Mouse (Mus musculus): ENCODE measurements at regions not wholly inside any gene's neighbourhood (a gene's known extent, or its start where the extent isn't known, plus 50 kb on each side); places are given as distances from the start of the nearest gene placed in this dataset.

DNA sequence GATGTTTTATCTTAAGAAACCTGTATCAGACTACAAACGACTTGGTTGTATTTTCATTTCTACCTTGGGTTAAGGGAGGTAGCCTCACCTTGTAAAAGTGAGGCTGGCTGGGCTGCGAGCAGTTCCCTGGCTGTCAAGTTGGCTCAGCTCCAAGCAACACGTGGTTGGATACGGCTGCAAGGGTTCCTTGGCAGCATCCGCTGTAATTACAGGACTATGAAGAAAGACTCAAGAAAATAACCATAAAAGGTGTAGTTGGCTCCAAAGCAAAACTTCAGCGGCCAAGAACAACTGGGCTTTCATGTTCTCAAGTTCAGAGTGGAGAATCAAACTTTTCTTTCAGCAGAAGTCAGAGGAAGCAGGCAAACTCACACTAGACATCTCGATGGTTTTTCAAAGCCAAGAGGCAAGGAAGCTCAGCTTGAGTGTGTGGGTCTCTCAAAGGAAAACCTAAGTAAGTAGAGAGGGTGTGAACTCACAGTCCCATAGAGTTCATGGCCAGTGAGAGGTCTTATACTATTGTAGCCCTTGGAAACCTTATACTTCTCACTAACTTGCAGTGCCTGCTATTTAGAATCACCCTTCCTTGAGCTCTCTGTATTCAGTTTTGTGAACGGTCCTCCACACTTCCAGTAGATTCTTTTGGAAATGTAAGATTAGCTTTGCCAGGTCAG lies 676.1 kb downstream of the Egfem1 start:
- TF ChIP-seq CTCF (IDR thresholded peaks at IDR 0.05; ENCODE audit: control insufficient read depth, insufficient read depth, insufficient read length) (no peak), USF1 (IDR thresholded peaks at IDR 0.05; ENCODE audit: low read depth) (no peak), MYOG (IDR thresholded peaks at IDR 0.05; ENCODE audit: control insufficient read depth, extremely low read depth, insufficient read length) (no peak), MAX (IDR thresholded peaks at IDR 0.05) (no peak), CEBPB (IDR thresholded peaks at IDR 0.05; ENCODE audit: low read depth) (no peak), MYOD1 (IDR thresholded peaks at IDR 0.05; ENCODE audit: control insufficient read depth, insufficient read length, low read depth) (no peak), FOSL1 (IDR thresholded peaks at IDR 0.05; ENCODE audit: insufficient read depth, low read length, poor library complexity, severe bottlenecking) (no peak)
